Mouse (Mus musculus) midbrain, embryonic 16.5 days (tissue): ENCODE results near the gene Tph1. TPM values are rescaled to one million over a fixed set of nuclear protein-coding genes. Genes with fewer than 3 reads are reported as not detected.
"Not testable (repeated sequence)": the region's sequence is repeated elsewhere in the genome, so short reads cannot be mapped to it uniquely, and the experiment has no call there.

Experiments
- ATAC-seq: fragments of 200-750 bp; cut with Nextera tagmentation; 2 replicates; pipeline ENCODE4 v1.8.0; 2017; ENCODE audit warnings: moderate TSS enrichment
- H3K27ac ChIP-seq: fragments of 300-500 bp; sonication (generic); 2 replicates; pipeline ENCODE4 v1.5.1; 2014; ENCODE audit warnings: mild to moderate bottlenecking, low read length, mixed read lengths
- H3K27me3 ChIP-seq: fragments of 300-500 bp; sonication (generic); 2 replicates; pipeline ENCODE4 v1.6.1; 2014; ENCODE audit warnings: low read depth, low read length, mixed read lengths; ENCODE audit not compliant: control insufficient read depth, insufficient read depth
- H3K36me3 ChIP-seq: fragments of 300-500 bp; sonication (generic); 2 replicates; pipeline ENCODE4 v1.6.1; 2014; ENCODE audit warnings: mild to moderate bottlenecking, low read length, moderate library complexity, mixed read lengths; ENCODE audit not compliant: control insufficient read depth, insufficient read depth
- H3K4me1 ChIP-seq: fragments of 300-500 bp; sonication (generic); 2 replicates; pipeline ENCODE4 v1.6.1; 2014; ENCODE audit warnings: mild to moderate bottlenecking, low read length, mixed read lengths; ENCODE audit not compliant: control insufficient read depth, insufficient read depth
- H3K4me2 ChIP-seq: fragments of 300-500 bp; sonication (generic); 2 replicates; pipeline ENCODE4 v1.6.1; 2014; ENCODE audit warnings: mild to moderate bottlenecking, low read length, mixed read lengths
- H3K4me3 ChIP-seq: fragments of 300-500 bp; sonication (generic); 2 replicates; pipeline ENCODE4 v1.5.1; 2014; ENCODE audit warnings: low read depth, mild to moderate bottlenecking, low read length, moderate library complexity, mixed read lengths
- H3K9ac ChIP-seq: fragments of 300-500 bp; sonication (generic); 2 replicates; pipeline ENCODE4 v1.6.1; 2014; ENCODE audit warnings: low read depth, low read length, mixed read lengths
- H3K9me3 ChIP-seq: fragments of 300-500 bp; sonication (generic); replicated peaks from 2 replicates; pipeline ENCODE4 v1.6.1; 2014; ENCODE audit warnings: mild to moderate bottlenecking, low read length, mixed read lengths; ENCODE audit not compliant: control insufficient read depth, poor library complexity, severe bottlenecking
- WGBS: fragments of 180-500 bp; shearing (Covaris S2); extraction: QIAGEN DNeasy Blood & Tissue Kit; methylation state at CpG from one replicate; pipeline ENCODE4 v1.1.7; 2014; 5-methylcytosine and 5-hydroxymethylcytosine counted together
- polyA plus RNA-seq: library from polyadenylated mRNA; unstranded; fragments of >200 nt; fragmentation: Nextera tagmentation; extraction: Ambion mirVana; gene quantifications from 2 replicates; pipeline ENCODE4 v1.2.1, GENCODE M21; 2015

Gene Tph1
- polyA plus RNA-seq, 1 experiment from 2014 or later: 0.60 TPM

DNA sequence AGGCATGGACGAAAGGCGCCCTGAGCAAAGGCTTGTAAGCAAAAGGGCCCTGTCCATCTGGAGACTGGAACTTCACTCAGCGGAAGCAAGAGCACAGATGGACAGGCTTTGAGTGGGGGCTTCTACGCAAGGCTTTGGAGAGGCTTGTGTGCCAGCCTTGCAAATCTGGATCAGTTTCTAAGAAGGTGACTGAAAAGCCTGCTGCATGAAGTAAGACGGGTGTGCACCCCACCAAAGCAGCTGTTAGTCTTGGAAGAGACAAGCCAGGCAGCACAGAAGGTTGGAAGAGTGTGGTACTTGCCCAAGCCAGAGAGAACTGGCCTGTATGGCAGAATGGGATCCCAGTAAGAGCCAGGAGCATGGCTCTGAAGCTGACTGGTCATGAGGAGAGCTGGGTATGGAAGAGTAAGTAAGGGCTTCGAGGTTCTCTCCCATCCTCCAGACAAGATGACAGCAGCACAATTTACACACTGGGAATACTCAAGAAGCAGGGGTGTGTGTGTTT lies 28.2 kb upstream of the Tph1 start:
- Histone ChIP-seq H3K27ac (no peak overlapping the region), H3K4me2 (no peak overlapping the region), H3K36me3 (peaks cover 25% of the 10 kb centered on the region), H3K9ac (no peak overlapping the region), H3K4me3 (no peak overlapping the region), H3K9me3 (no peaks in the 10 kb centered on the region), H3K27me3 (no peaks in the 10 kb centered on the region), H3K4me1 (no peaks in the 10 kb centered on the region)
- ATAC-seq: no peak
- WGBS: 97% methylated on average over 6 of the region's 6 CpGs

- 85% methylated on average over 1 of the region's 1 CpGs for WGBS
Measured at GRCm38 (mm10) chr7:46696754-46697153, 24.4 kb upstream of the Tph1 start.

GRCm38 (mm10) chr7:46686827-46687226 lies 14.5 kb upstream of the Tph1 start:
- Histone ChIP-seq H3K36me3 (peaks cover 23% of the 10 kb centered on the region), H3K9me3 (no peaks in the 10 kb centered on the region), H3K4me2 (no peak overlapping the region), H3K9ac (no peak overlapping the region), H3K27me3 (no peaks in the 10 kb centered on the region), H3K4me1 (no peaks in the 10 kb centered on the region), H3K27ac (no peak overlapping the region), H3K4me3 (no peak overlapping the region)
- WGBS: 92% methylated on average over 5 of the region's 5 CpGs
- no peak for ATAC-seq

More at GRCm38 (mm10) chr7:46696754-46697153, 24.4 kb upstream of the Tph1 start:
- no peaks in the 10 kb centered on the region for H3K9me3 ChIP-seq
- no peak for ATAC-seq
- H3K4me1 ChIP-seq: no peaks in the 10 kb centered on the region
- no peak overlapping the region for H3K4me3 ChIP-seq
- H3K36me3 ChIP-seq: peaks cover 12% of the 10 kb centered on the region
- H3K4me2 ChIP-seq: no peak overlapping the region
- H3K27ac ChIP-seq: no peak overlapping the region
- H3K9ac ChIP-seq: no peak overlapping the region
- no peaks in the 10 kb centered on the region for H3K27me3 ChIP-seq

DNA sequence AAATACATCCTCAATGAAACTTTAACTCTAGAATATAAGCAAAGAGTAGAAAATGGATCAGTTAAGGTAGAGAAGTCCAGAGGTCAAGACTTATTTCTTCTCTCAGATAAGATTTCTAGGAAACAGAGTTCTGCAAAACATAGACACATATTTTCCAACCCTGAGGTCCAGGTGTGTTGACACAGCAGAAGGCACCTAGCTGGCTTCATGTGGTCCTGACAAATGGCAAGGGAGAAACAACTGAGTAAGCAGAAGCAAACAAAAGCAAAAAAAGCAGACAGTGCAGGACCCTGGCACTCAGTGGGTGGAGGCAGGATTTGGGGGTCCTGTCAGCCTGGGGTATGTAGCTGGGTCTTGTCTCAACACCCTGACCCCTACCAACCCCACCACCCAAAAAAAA lies 8.4 kb upstream of the Tph1 start:
- H3K27me3 ChIP-seq: no peaks in the 10 kb centered on the region
- no peaks in the 10 kb centered on the region for H3K9me3 ChIP-seq
- no peaks in the 10 kb centered on the region for H3K36me3 ChIP-seq
- no peak overlapping the region for H3K9ac ChIP-seq
- H3K4me2 ChIP-seq: no peak overlapping the region
- no peak overlapping the region for H3K27ac ChIP-seq
- H3K4me1 ChIP-seq: no peaks in the 10 kb centered on the region
- H3K4me3 ChIP-seq: no peak overlapping the region
- no peak for ATAC-seq

GRCm38 (mm10) chr7:46679044-46679443 lies 6.7 kb upstream of the Tph1 start:
- not testable (repeated sequence) for H3K4me1 ChIP-seq, H3K27me3 ChIP-seq, H3K9ac ChIP-seq, H3K4me2 ChIP-seq, H3K27ac ChIP-seq, H3K4me3 ChIP-seq, H3K36me3 ChIP-seq, ATAC-seq, H3K9me3 ChIP-seq
- 83% methylated on average over 7 of the region's 7 CpGs for WGBS

- WGBS: 95% methylated on average over 3 of the region's 3 CpGs
- H3K36me3 ChIP-seq: no peaks in the 10 kb centered on the region
- H3K9me3 ChIP-seq: no peaks in the 10 kb centered on the region
- H3K4me2 ChIP-seq: no peak overlapping the region
- H3K27me3 ChIP-seq: no peaks in the 10 kb centered on the region
- H3K4me3 ChIP-seq: no peak overlapping the region
- no peak overlapping the region for H3K27ac ChIP-seq
- ATAC-seq: no peak
- H3K4me1 ChIP-seq: no peaks in the 10 kb centered on the region
- H3K9ac ChIP-seq: no peak overlapping the region
Measured at GRCm38 (mm10) chr7:46678417-46678816, 6.1 kb upstream of the Tph1 start.

- 63% methylated on average over 5 of the region's 5 CpGs for WGBS
Measured at GRCm38 (mm10) chr7:46676808-46677360, 4.5 kb upstream of the Tph1 start.

DNA sequence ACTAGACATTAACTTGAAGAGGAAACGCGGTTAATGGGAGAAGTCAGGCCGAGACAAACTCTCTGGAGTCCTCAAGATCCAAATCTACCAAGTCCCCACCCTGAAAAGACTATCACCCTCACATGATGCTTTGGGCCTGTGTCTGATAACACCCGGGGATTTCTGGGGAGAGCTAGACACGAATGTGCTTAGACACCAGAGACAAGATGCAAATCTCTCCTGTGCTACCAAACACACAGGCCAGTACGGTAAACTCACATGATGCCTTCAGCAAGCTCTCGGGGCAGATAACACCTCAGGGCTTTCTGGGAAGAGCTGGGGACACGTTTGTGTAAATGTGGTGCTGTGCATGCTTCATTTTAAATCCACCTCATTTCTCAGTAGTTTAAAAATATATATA lies 3.5 kb upstream of the Tph1 start:
- H3K27ac ChIP-seq: no peak overlapping the region
- H3K9me3 ChIP-seq: no peaks in the 10 kb centered on the region
- no peaks in the 10 kb centered on the region for H3K4me1 ChIP-seq
- H3K9ac ChIP-seq: no peak overlapping the region
- ATAC-seq: no peak
- H3K4me2 ChIP-seq: no peak overlapping the region
- no peaks in the 10 kb centered on the region for H3K27me3 ChIP-seq
- no peak overlapping the region for H3K4me3 ChIP-seq
- 88% methylated on average over 8 of the region's 8 CpGs for WGBS
- no peaks in the 10 kb centered on the region for H3K36me3 ChIP-seq

More at GRCm38 (mm10) chr7:46676808-46677360, 4.5 kb upstream of the Tph1 start:
- Histone ChIP-seq H3K36me3 (no peaks in the 10 kb centered on the region), H3K9me3 (no peaks in the 10 kb centered on the region), H3K27me3 (no peaks in the 10 kb centered on the region), H3K4me3 (no peak overlapping the region), H3K4me2 (no peak overlapping the region), H3K27ac (no peak overlapping the region), H3K4me1 (no peaks in the 10 kb centered on the region), H3K9ac (no peak overlapping the region)
- no peak for ATAC-seq

DNA sequence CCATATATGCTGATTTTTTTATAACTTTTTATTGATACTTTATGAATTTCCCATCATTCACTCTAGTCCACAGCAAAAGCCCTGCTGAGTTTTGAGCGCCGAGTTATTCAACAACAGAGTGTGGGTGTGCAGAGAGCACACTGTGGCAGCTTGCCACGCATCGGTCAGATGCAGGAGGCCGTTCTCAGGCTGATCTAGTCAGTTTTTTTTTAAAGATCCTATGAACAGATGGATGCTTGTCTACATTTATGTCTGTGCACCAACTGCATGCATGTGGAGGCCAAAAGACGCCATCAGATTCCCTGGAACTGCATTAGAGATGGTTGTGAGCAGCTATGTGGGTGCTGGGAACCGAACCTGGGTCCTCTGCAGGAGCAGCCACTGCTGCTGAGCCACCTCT lies 2.7 kb upstream of the Tph1 start:
- H3K9me3 ChIP-seq: no peaks in the 10 kb centered on the region
- no peaks in the 10 kb centered on the region for H3K4me1 ChIP-seq
- no peaks in the 10 kb centered on the region for H3K27me3 ChIP-seq
- no peak overlapping the region for H3K27ac ChIP-seq
- no peak overlapping the region for H3K9ac ChIP-seq
- no peak overlapping the region for H3K4me3 ChIP-seq
- no peak overlapping the region for H3K4me2 ChIP-seq
- ATAC-seq: no peak
- H3K36me3 ChIP-seq: no peaks in the 10 kb centered on the region
- 95% methylated on average over 7 of the region's 7 CpGs for WGBS
